Mouse (Mus musculus): Measurements from ENCODE around the gene Gins1.

- no peak for TF ChIP-seq POLR2A (IDR thresholded peaks at IDR 0.05; ENCODE audit: insufficient read depth, low read depth, low read length)
- TF ChIP-seq CTCF (IDR thresholded peaks at IDR 0.05; ENCODE audit: insufficient read depth, low read depth, low read length): no peak
These were observed 66.7 kb downstream of the Gins1 start for GRCm38 (mm10) chr2:150971856-150972255.

Measured in olfactory bulb, adult 2 months (tissue).